Mouse (Mus musculus) embryonic fibroblast, embryonic 13.5 days (primary cell): ENCODE results near the gene Unc45a.

Experiments used
- CTCF ChIP-seq: IDR thresholded peaks from 2 replicates; pipeline ENCODE4 v1.5.1; 2011; ENCODE audit warnings: mild to moderate bottlenecking, control low read depth, low read length, moderate library complexity, borderline replicate concordance; ENCODE audit not compliant: insufficient read depth
- POLR2A ChIP-seq: IDR thresholded peaks from 2 replicates; pipeline ENCODE4 v1.6.1; 2011; ENCODE audit warnings: low read depth, mild to moderate bottlenecking, control low read depth, low read length, moderate library complexity

GRCm38 (mm10) chr7:80301522-80301921 lies 39.3 kb downstream of the Unc45a start:
- TF ChIP-seq CTCF (no peak), POLR2A (no peak)
